18 mouse cellular contexts compared by ENCODE assay signal in genomic region chr13:93914206-93914605, GRCm38 (mm10).
"Had no signal": no experiment of that assay in that cellular context is flagged by ENCODE, and none has a peak within 500 bp of the region (broad histone marks: within the 10 kb centered on the region; RNA-seq: fewer than 3 reads in every experiment).

No protein-coding gene starts in this region.

- H3K27me3 ChIP-seq: midbrain, embryonic 13.5 days; midbrain, embryonic 15.5 days; neural tube, embryonic 13.5 days; neural tube, embryonic 15.5 days had no signal

- ATAC-seq: midbrain, embryonic 13.5 days; midbrain, embryonic 15.5 days had no signal

- H3K36me3 ChIP-seq: midbrain, embryonic 10.5 days; midbrain, embryonic 13.5 days; midbrain, embryonic 15.5 days; neural tube, embryonic 13.5 days; neural tube, embryonic 15.5 days had no signal

- H3K4me1 ChIP-seq: neural tube, embryonic 13.5 days; neural tube, embryonic 15.5 days had no signal

- H3K4me3 ChIP-seq: midbrain, embryonic 10.5 days; midbrain, embryonic 13.5 days; midbrain, embryonic 15.5 days; myocyte; neural tube, embryonic 13.5 days; neural tube, embryonic 15.5 days had no signal

- H3K9me3 ChIP-seq: midbrain, embryonic 10.5 days; midbrain, embryonic 13.5 days; midbrain, embryonic 15.5 days; neural tube, embryonic 13.5 days; neural tube, embryonic 15.5 days had no signal

- H3K27ac ChIP-seq: midbrain, embryonic 10.5 days; midbrain, embryonic 13.5 days; midbrain, embryonic 15.5 days; neural tube, embryonic 13.5 days; neural tube, embryonic 15.5 days had no signal

- H3K4me2 ChIP-seq: lung, embryonic 14.5 days; midbrain, embryonic 13.5 days; midbrain, embryonic 15.5 days; neural tube, embryonic 13.5 days; neural tube, embryonic 15.5 days had no signal

- H3K9ac ChIP-seq: lung, embryonic 14.5 days; midbrain, embryonic 13.5 days; midbrain, embryonic 15.5 days; neural tube, embryonic 13.5 days; neural tube, embryonic 15.5 days had no signal

- DNase-seq: lung, adult 18-20 months; lung, embryonic 14.5 days; lung, postnatal 10 days; lung, postnatal 4 days; retina, postnatal 1 day; right cerebral cortex, adult 18-20 months; right cerebral cortex, postnatal 25 days; right cerebral cortex, postnatal 4 days; spleen, adult 18-20 months; thymus, adult 18-20 months; thymus, postnatal 14 days; thymus, postnatal 36 days had no signal
